Comparison of ENCODE assay signal across 8 mouse cellular contexts in genomic region chr5:113771213-113772162, GRCm38 (mm10). TPM values are rescaled to one million over a fixed set of nuclear protein-coding genes. Genes with fewer than 3 reads are reported as not detected.
A peak's percentile ranks its signal among the peaks of the same experiment; 100 is the strongest.
DNase-seq lines count a peak whose midpoint lies in the region; ATAC-seq lines count a peak whose summit lies in the region.

No protein-coding gene starts in this region.

- no peaks in the 10 kb centered on the region for H3K27me3 ChIP-seq in lung, embryonic 16.5 days (ENCODE audit: control insufficient read depth, insufficient read depth, low read depth, low read length)

- under 1% methylated on average over 84 of the region's 97 CpGs for WGBS in lung, embryonic 16.5 days

- DNase-seq in MN1 (ENCODE audit: low spot score): peak; percentile 93
- DNase-seq in cerebellum, adult 8-10 months: peak; percentile 89
- DNase-seq in forelimb bud, embryonic 11.5 days (ENCODE audit: low read depth, low spot score): peak; percentile 87
- peak; percentile 86 for DNase-seq in layer of hippocampus, adult 9-10 months (ENCODE audit: low spot score)
- DNase-seq in ovary, postnatal 10 days (ENCODE audit: low spot score): peak; percentile 79
- peak; percentile 75 for DNase-seq in thymus, postnatal 10 days (ENCODE audit: low spot score in 2 of 2)

- H3K36me3 ChIP-seq in lung, embryonic 16.5 days (ENCODE audit: control insufficient read depth, insufficient read depth, low read length): peaks cover 19% of the 10 kb centered on the region

- ATAC-seq in hematopoietic stem cell, adult 5-6 weeks (replicated peaks in 1 of 2; ENCODE audit: insufficient read depth in 1 of 2, low FRiP score in 2 of 2, low TSS enrichment in 1 of 2, low read depth in 1 of 2, poor library complexity in 2 of 2, severe bottlenecking in 2 of 2): peak; percentile 63 to 73
- peak; percentile 88 for ATAC-seq in lung, embryonic 16.5 days (ENCODE audit: low read depth)

- peaks cover 21% of the 10 kb centered on the region for H3K4me1 ChIP-seq in lung, embryonic 16.5 days (replicated peaks; ENCODE audit: control insufficient read depth, insufficient read depth, low read length)

- no peaks in the 10 kb centered on the region for H3K9me3 ChIP-seq in lung, embryonic 16.5 days (ENCODE audit: control insufficient read depth, low read length)

- peak overlapping the region; percentile 99 for H3K27ac ChIP-seq in lung, embryonic 16.5 days (ENCODE audit: low read length)

- peak overlapping the region; percentile 98 for H3K9ac ChIP-seq in lung, embryonic 16.5 days (ENCODE audit: low read length)

- peak overlapping the region; percentile 97 for H3K4me3 ChIP-seq in lung, embryonic 16.5 days (ENCODE audit: low read length)

- H3K4me2 ChIP-seq in lung, embryonic 16.5 days (ENCODE audit: low read depth, low read length): peak overlapping the region; percentile 78

RNA-seq across cellular contexts. Expression of gene Sart3, which starts 0.8 kb away (rescaled TPM):
- total RNA-seq in hematopoietic stem cell, adult 5-6 weeks (2017): 41.7 and 42.6 TPM in 2 replicates
- 40.6 and 42.5 TPM in 2 replicates for polyA plus RNA-seq in lung, embryonic 16.5 days (2015; fragmentation: Nextera tagmentation; extraction: Ambion mirVana)

RNA-seq across cellular contexts. Expression of gene Iscu, which starts 1.1 kb away (rescaled TPM):
- total RNA-seq in hematopoietic stem cell, adult 5-6 weeks (2017): 71.7 and 73.6 TPM in 2 replicates
- polyA plus RNA-seq in lung, embryonic 16.5 days (2015; fragmentation: Nextera tagmentation; extraction: Ambion mirVana): 104 and 114 TPM in 2 replicates

RNA-seq across cellular contexts. Expression of gene Tmem119, which starts 28.8 kb away (rescaled TPM):
- 1.1 and 1.8 TPM in 2 replicates for total RNA-seq in hematopoietic stem cell, adult 5-6 weeks (2017)
- 49.9 and 51.1 TPM in 2 replicates for polyA plus RNA-seq in lung, embryonic 16.5 days (2015; fragmentation: Nextera tagmentation; extraction: Ambion mirVana)

RNA-seq across cellular contexts. Expression of gene Ficd, which starts 35.9 kb away (rescaled TPM):
- total RNA-seq in hematopoietic stem cell, adult 5-6 weeks (2017): 2.1 and 2.7 TPM in 2 replicates
- polyA plus RNA-seq in lung, embryonic 16.5 days (2015; fragmentation: Nextera tagmentation; extraction: Ambion mirVana): 6.4 and 6.9 TPM in 2 replicates

RNA-seq across cellular contexts. Expression of gene 1700069L16Rik, which starts 46.9 kb away (rescaled TPM):
- not detected in 2 replicates for total RNA-seq in hematopoietic stem cell, adult 5-6 weeks (2017)
- not detected in 2 replicates for polyA plus RNA-seq in lung, embryonic 16.5 days (2015; fragmentation: Nextera tagmentation; extraction: Ambion mirVana)

Comparison
In these comparisons a context has a peak if more than half of its experiments do, and no peak if none do; other contexts are left out.
1. Peak in every context shown above with its lines: DNase-seq, ATAC-seq, H3K4me3 ChIP-seq and H3K27ac ChIP-seq.